Comparison of ENCODE assay signal across 14 mouse cellular contexts in genomic region chr9:116188952-116189666, GRCm38 (mm10). TPM values are rescaled to one million over a fixed set of nuclear protein-coding genes. Genes with fewer than 3 reads are reported as not detected.
DNase-seq lines count a peak whose midpoint lies in the region; ATAC-seq and TF ChIP-seq lines count a peak whose summit lies in the region.
"Had no signal": no experiment of that assay in that cellular context is flagged by ENCODE, and none has a peak within 500 bp of the region (broad histone marks: within the 10 kb centered on the region; RNA-seq: fewer than 3 reads in every experiment).

No protein-coding gene starts in this region.

- WGBS in forebrain, postnatal 0 days, result 68% methylated on average over 15 of the region's 15 CpGs
- 94% methylated on average over 15 of the region's 15 CpGs for WGBS in forebrain, embryonic 10.5 days
- WGBS in heart, adult 2 months, result 72% methylated on average over 15 of the region's 15 CpGs

- no peaks in the 10 kb centered on the region for H3K79me2 ChIP-seq in heart, adult 2 months (replicated peaks; ENCODE audit: control insufficient read depth, insufficient read depth, low read length)

- TF ChIP-seq POLR2A in brain, embryonic 14.5 days (IDR thresholded peaks at IDR 0.05; ENCODE audit: borderline replicate concordance, extremely low read depth, insufficient read depth, insufficient read length, poor library complexity, severe bottlenecking), result no peak
- no peak for TF ChIP-seq POLR2A in heart, adult 2 months (IDR thresholded peaks at IDR 0.05; ENCODE audit: insufficient read depth, low read depth, low read length)

- H3K27ac ChIP-seq in forebrain, postnatal 0 days (ENCODE audit: low read depth, low read length), result no peak overlapping the region
- H3K27ac ChIP-seq in forebrain, embryonic 10.5 days, result no peak overlapping the region
- no peak overlapping the region for H3K27ac ChIP-seq in heart, adult 2 months
- H3K27ac ChIP-seq: forebrain, embryonic 13.5 days; hindbrain, embryonic 15.5 days had no signal

- H3K36me3 ChIP-seq in forebrain, postnatal 0 days (ENCODE audit: insufficient read depth), result no peaks in the 10 kb centered on the region
- H3K36me3 ChIP-seq in forebrain, embryonic 10.5 days (replicated peaks), result no peaks in the 10 kb centered on the region
- H3K36me3 ChIP-seq in heart, adult 2 months (ENCODE audit: control insufficient read depth, insufficient read depth, low read length), result no peaks in the 10 kb centered on the region
- H3K36me3 ChIP-seq: hindbrain, embryonic 15.5 days had no signal

- no peak overlapping the region for H3K4me3 ChIP-seq in forebrain, postnatal 0 days (ENCODE audit: low read depth, low read length)
- H3K4me3 ChIP-seq in forebrain, embryonic 10.5 days, result no peak overlapping the region
- no peak overlapping the region for H3K4me3 ChIP-seq in heart, adult 2 months
- H3K4me3 ChIP-seq: forebrain, embryonic 13.5 days; hindbrain, embryonic 15.5 days had no signal

- TF ChIP-seq CTCF in forebrain, postnatal 0 days (IDR thresholded peaks at IDR 0.05; ENCODE audit: low read depth), result no peak
- TF ChIP-seq CTCF in brain, embryonic 14.5 days (IDR thresholded peaks at IDR 0.05; ENCODE audit: borderline replicate concordance, extremely low read depth, insufficient read depth, insufficient read length), result no peak
- TF ChIP-seq CTCF in heart, adult 2 months (IDR thresholded peaks at IDR 0.05), result no peak

- DNase-seq in forebrain, postnatal 0 days, result peak; percentile 26
- DNase-seq in forebrain, embryonic 10.5 days (ENCODE audit: extremely low spot score, low spot score), result no peak
- peak; percentile 47 to 51 for DNase-seq in B cell, adult 2 months
- DNase-seq in brain, embryonic 14.5 days (ENCODE audit: low read depth), result peak; percentile 22
- DNase-seq in natural killer cell, adult 2 months (ENCODE audit: low spot score in 2 of 2), result peak; percentile 71 to 72
- no peak for DNase-seq in heart, adult 2 months
- DNase-seq in urinary bladder, postnatal 4 days (ENCODE audit: low spot score in 2 of 2), result no peak
- DNase-seq in left cerebral cortex, adult 18-20 months (ENCODE audit: low spot score in 2 of 2), result no peak
- DNase-seq: adrenal gland, postnatal 14 days; cerebellum, adult 2 months; kidney, postnatal 25 days had no signal

- no peak for TF ChIP-seq EP300 in heart, adult 2 months (IDR thresholded peaks at IDR 0.05; ENCODE audit: insufficient read depth, low read depth, low read length)

- no peak overlapping the region for H3K4me2 ChIP-seq in forebrain, postnatal 0 days (ENCODE audit: low read depth)
- H3K4me2 ChIP-seq: forebrain, embryonic 13.5 days; hindbrain, embryonic 15.5 days; midbrain, embryonic 11.5 days had no signal

- no peaks in the 10 kb centered on the region for H3K9me3 ChIP-seq in forebrain, postnatal 0 days (ENCODE audit: low read length)
- no peaks in the 10 kb centered on the region for H3K9me3 ChIP-seq in forebrain, embryonic 10.5 days
- H3K9me3 ChIP-seq: forebrain, embryonic 13.5 days; hindbrain, embryonic 15.5 days had no signal

- no peaks in the 10 kb centered on the region for H3K27me3 ChIP-seq in forebrain, postnatal 0 days (ENCODE audit: insufficient read depth, low read length)
- H3K27me3 ChIP-seq in forebrain, embryonic 10.5 days (ENCODE audit: poor library complexity, severe bottlenecking), result no peaks in the 10 kb centered on the region
- H3K27me3 ChIP-seq in heart, adult 2 months (ENCODE audit: control insufficient read depth, insufficient read depth, low read length), result no peaks in the 10 kb centered on the region
- H3K27me3 ChIP-seq: forebrain, embryonic 13.5 days; hindbrain, embryonic 15.5 days had no signal

- no peak for ATAC-seq in forebrain, postnatal 0 days
- ATAC-seq: forebrain, embryonic 13.5 days had no signal

- intact Hi-C loops in heart, adult 2 months (cut with DNase I), result no loop called here

- no peaks in the 10 kb centered on the region for H3K4me1 ChIP-seq in forebrain, postnatal 0 days (ENCODE audit: insufficient read depth)
- no peaks in the 10 kb centered on the region for H3K4me1 ChIP-seq in forebrain, embryonic 10.5 days
- H3K4me1 ChIP-seq in heart, adult 2 months (ENCODE audit: control insufficient read depth, insufficient read depth, low read length), result no peaks in the 10 kb centered on the region
- H3K4me1 ChIP-seq: forebrain, embryonic 13.5 days; hindbrain, embryonic 15.5 days had no signal

- no peak overlapping the region for H3K9ac ChIP-seq in forebrain, postnatal 0 days
- no peak overlapping the region for H3K9ac ChIP-seq in heart, adult 2 months (ENCODE audit: low read depth, low read length)
- H3K9ac ChIP-seq: forebrain, embryonic 13.5 days; hindbrain, embryonic 15.5 days had no signal

RNA-seq across cellular contexts. Expression of gene Tgfbr2, which starts 13.9 kb away (rescaled TPM):
- 13.9 and 20.8 TPM in 2 replicates for total RNA-seq in forebrain, postnatal 0 days (2014; rRNA removed)
- 6.3 and 6.5 TPM in 2 replicates for polyA plus RNA-seq in forebrain, postnatal 0 days (2015; fragmentation: Nextera tagmentation; extraction: Ambion mirVana)
- 5.2 and 5.5 TPM in 2 replicates for polyA plus RNA-seq in forebrain, embryonic 10.5 days (2016; fragmentation: Nextera tagmentation; extraction: Ambion mirVana)
- 9.1 and 13.6 TPM in 2 replicates for polyA plus RNA-seq in brain, embryonic 14.5 days (2012; rRNA removed)
- 10 to 100 TPM; 32.5 to 36.3 TPM for total RNA-seq in heart, adult 2 months (2021)
- polyA plus RNA-seq in heart, adult 2 months (2012; rRNA removed), result 23.8 and 32.7 TPM in 2 replicates
- total RNA-seq in left cerebral cortex, adult 18-20 months (2021), result 10 to 100 TPM; 12.4 to 13.1 TPM

Comparison
In these comparisons a context has a peak if more than half of its experiments do, and no peak if none do; other contexts are left out.
1. DNase-seq: peak in forebrain, postnatal 0 days (single experiment), B cell, adult 2 months (2 of 2), brain, embryonic 14.5 days (single experiment) and natural killer cell, adult 2 months (2 of 2); none in forebrain, embryonic 10.5 days (single experiment), heart, adult 2 months (0 of 2), urinary bladder, postnatal 4 days (0 of 2) and left cerebral cortex, adult 18-20 months (0 of 2).